In the genomic region with DNA sequence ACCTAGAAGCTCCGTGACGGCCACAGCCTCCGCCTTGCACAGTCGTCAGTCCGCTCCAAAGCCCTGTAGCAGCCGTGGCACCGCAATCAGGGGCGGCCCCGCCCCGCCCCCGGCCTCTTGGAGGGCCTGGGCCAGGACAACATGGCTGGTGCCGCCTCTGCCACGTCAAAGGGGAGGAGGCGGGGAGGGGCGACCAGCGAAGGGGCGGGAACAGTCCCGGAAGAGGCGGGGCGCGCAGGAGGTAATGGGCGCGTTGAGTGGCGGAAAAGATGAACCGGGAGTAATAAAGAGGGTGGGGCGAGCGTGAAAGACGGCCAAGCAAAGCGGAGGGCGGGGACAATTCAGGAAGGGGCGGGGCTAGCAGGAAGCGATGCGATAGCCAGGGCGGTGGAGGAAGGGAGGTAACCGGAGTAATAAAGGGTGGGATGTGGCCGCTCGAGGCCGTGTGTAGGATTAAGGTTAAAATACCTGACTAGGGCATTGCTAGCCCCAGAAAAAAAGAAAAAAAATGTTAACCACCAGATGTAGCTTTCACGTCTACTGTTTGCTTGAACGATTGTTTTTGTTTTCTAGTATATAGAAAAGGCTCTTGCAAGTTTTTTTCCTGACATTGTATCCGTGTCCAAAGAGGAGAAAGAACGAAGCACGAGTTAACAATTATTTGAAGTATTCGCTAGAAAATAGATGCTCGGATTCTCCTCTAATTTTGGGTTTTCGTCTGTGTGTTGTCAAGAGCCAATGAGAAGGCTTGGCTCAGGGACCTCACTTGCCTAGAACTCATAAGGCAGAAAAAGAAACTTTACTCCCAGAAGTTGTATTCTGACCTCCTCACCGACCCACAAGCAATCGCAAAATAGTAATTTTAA, we compare ENCODE assay signal across 1 mouse cellular context.
TF ChIP-seq lines count a peak whose summit lies in the region.

A gene (minus strand): TSS at position 174 of the 866 bp plus-strand sequence.

TF ChIP-seq in MEL, 35 proteins besides CTCF, POLR2A, EP300 and RAD21 (continued from another document):
- TF ChIP-seq MEF2A (IDR thresholded peaks at IDR 0.05; ENCODE audit: extremely low read depth, insufficient replicate concordance, low read depth, low read length, poor library complexity, severe bottlenecking) (no peak), TAL1 (IDR thresholded peaks at IDR 0.05; ENCODE audit: low read length) (no peak), MAZ (IDR thresholded peaks at IDR 0.05; ENCODE audit: low read depth, low read length) (peak; percentile 35; the same call in 1 of the 2 replicates), UBTF (IDR thresholded peaks at IDR 0.05; ENCODE audit: borderline replicate concordance, insufficient read depth, low read depth, low read length) (0 out of 2 replicates have a peak, but pooled peaks have one; percentile 74), GABPA (IDR thresholded peaks at IDR 0.05; ENCODE audit: low read depth, low read length) (no peak), CHD1 (IDR thresholded peaks at IDR 0.05; ENCODE audit: low read depth, low read length) (peak; percentile 16; the same call in 1 of the 2 replicates), KAT2A (conservative IDR thresholded peaks at IDR 0.05; ENCODE audit: low read depth, low read length) (no peak; the same call in 1 of the 2 replicates)
